Mouse (Mus musculus) T-helper 2 cell (primary cell): ENCODE measurements around the gene Rnf26.

Source experiments
- in situ Hi-C: fragments of 300-600 bp; cut with MboI, MseI; formaldehyde crosslinking; loops from one replicate; pipeline ENCODE4 v1.15.1; 2025; ENCODE audit warnings: high pct_unique_total_duplicates

Rnf26 gene

DNA sequence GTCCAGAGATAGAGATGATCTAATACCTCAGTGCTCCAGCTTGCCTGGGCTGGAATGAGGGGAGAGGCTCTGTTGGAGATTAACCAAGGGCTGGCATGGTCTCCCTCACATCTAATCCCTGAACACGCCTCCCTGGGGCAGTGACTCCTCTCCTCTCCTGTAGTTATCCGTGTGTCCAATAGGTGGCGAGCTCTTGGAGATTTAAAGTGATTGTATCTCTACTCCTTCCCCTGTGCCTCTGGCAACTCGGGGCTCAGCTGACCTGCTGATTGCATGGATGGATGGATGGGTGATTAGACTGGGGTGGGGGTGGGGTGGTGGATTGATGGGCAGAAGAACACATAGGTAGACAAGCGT is 36.6 kb downstream of the Rnf26 start:
- in situ Hi-C loops: loop anchor here (25.0 kb wide), 1 partner anchor 339 kb away; the partner anchor contains the start of gene Nectin1

DNA sequence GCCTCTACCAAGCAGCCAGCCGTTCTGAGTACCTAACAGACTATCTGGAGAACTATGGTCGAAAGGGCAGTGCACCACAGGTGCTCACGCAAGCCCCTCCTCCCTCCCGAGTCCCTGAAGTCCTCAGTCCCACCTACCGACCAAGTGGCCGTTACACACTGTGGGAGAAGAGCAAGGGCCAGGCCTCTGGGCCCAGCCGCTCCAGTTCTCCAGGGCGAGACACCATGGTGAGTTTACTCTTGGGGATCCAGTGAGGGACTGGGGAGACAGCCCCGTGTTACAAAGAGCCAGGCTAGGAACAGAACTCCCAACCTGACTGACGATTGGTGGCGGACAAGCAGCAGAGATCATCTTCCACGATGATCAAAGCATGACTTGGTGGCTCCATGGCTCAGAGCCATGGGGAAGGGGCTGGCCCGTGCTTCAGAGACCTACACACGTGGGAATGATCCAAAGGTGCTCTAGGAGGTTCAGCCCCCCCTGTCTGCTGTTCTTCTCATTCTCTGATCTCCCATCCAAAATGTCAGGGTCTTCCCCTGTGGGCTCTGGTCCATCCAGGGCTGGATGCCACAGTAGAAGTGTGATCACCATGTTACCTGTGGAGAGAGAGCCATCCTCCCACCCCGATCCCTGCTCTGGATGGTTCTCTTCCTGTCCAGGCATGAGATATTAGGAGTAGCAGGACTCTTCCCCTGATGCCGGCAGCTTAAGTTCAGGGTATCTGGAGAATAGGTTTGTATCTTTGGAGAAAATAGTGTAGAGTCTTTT is 37.1 kb downstream of the Rnf26 start:
- in situ Hi-C loops: loop anchor here (25.0 kb wide), 1 partner anchor 339 kb away; the partner anchor contains the start of gene Nectin1

DNA sequence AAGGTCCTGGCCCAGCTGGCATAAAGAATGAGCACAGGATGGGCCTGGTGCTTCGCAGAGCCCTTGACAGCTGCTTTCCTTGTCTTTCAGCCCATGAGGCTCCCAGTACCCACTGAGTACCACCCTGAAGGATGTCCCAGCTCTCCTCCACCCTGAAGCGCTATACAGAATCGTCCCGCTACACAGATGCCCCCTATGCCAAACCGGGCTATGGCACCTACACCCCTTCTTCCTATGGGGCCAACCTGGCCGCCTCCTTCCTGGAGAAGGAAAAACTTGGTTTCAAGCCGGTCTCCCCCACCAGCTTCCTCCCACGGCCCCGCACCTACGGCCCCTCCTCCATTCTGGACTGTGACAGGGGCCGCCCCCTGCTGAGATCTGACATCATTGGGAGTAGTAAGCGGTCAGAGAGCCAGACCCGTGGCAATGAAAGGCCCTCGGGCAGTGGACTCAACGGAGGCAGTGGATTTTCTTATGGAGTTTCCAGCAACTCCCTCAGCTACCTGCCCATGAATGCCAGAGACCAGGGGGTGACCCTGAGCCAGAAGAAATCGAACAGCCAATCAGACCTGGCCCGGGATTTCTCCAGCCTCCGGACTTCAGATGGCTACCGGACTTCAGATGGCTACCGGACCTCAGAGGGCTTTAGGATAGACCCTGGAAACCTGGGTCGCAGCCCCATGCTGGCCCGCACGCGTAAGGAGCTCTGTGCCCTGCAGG is 37.9 kb downstream of the Rnf26 start:
- in situ Hi-C loops: loop anchor here (25.0 kb wide), 1 partner anchor 338 kb away; the partner anchor contains the start of gene Nectin1

DNA sequence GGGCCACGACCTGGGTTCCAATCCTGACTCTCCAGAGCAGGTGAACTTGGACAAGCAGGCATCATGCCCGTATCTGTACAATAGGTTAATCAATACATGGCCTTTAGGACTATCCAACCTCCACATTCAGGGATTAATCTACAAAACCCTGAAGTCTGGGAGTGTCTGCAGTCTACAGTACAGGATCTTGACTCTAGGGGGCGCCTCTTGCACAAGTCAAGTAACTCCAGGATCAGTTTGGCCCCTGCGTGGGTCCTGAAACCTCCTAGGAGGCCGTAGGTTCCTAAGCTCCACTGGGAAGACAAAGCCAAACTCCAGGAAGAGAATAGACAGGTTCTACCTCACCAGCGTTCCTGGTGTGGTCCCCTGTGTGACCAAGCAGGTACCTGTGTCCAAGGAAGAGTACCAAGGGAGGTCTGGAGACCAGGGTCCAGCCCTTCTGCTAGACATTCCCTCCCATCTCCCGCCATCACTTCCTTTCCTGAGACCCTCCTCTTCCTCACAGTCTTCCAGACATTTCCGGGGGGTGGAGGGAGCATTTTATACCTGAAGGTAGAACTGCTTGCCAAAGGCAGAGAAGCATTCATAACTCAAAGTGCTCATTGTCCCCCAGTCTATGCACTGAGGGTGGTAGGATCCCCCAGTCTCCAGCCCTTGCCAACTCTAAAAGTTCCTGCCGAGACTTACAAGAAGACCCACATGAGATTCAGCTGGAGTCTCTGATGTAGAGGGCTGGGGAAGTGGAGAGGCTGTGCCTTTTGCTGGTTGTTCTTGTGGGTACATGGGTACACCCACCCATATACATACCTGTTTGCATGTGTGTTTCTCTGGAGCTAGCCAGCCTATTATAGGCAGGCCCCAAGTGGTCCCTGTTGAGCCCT is 38.7 kb downstream of the Rnf26 start:
- in situ Hi-C loops: loop anchor here (25.0 kb wide), 1 partner anchor 337 kb away; the partner anchor contains the start of gene Nectin1

DNA sequence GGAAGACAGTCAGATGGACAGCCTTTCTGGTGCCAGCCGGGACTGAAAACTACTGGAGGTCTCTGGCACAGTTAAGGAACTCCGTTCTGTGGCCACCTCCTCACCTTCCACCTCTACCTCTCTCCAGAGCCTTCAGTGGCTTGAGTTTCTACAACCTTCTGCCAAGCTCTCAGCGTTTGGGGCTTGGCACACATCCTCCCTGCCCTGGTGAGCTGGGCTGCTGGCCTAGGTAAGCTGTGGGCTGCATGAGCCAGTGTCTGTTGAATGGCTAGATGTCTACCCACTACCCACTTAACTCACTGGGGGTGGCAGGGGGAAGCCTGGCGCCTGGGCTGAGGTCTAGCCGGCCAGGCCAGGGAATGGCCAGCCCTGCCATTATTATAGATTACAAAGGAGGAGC is 40.2 kb downstream of the Rnf26 start:
- in situ Hi-C loops: no loop called here

- in situ Hi-C loops: no loop called here
These were observed 40.8 kb downstream of the Rnf26 start for GRCm38 (mm10) chr9:44072599-44072915.

DNA sequence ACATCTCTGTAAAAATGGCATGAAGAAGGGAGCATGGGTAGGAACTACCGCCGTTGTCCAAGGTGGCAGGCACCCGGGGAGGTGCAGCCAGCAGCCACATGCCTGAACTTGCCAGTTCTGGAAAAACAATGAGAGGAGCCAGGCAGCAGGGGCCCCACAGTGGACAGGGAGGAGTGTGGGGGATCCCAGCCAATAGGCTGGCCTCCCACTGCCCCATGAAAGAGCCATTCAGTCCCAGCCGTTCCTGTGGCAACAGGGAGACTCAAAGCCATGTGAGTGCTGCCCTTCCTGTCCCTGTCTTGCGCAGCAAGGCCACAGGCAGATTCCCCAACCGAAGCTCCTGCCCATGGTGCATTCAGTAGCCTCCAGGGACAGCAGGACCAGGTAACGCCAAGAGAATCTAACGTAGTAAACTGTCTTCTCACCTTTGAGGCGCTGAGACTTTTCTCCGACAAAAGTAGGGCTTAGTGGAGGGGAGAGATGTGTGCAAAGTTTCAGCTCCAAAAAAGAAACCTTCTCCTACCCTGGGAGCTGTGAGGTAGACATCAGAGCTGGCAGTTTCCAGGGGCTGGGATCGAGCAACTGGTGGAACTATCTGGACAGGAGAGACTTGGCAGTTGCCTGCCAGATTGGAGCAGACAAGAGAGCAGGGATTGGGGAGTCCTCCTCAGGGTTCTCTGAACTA is 41.3 kb downstream of the Rnf26 start:
- in situ Hi-C loops: no loop called here

DNA sequence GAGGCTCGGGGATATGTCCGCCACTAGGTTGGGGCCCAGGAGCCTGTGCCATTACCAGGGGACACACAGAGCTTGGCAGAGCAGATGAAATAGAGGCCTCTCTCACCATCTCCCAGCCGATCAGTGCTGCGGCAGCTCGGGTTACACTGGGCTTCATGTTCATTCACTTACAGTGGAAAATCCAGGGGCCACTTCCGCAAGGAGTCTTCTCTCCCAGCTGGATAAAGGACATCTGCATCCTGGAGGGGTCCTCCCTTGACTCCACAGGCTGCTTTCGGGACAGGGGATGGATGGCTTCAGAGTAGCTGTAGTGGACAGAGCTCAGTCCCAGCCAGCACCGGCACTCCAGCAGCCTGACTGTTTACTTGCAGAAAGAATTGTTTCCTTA is 42.5 kb downstream of the Rnf26 start:
- in situ Hi-C loops: no loop called here

DNA sequence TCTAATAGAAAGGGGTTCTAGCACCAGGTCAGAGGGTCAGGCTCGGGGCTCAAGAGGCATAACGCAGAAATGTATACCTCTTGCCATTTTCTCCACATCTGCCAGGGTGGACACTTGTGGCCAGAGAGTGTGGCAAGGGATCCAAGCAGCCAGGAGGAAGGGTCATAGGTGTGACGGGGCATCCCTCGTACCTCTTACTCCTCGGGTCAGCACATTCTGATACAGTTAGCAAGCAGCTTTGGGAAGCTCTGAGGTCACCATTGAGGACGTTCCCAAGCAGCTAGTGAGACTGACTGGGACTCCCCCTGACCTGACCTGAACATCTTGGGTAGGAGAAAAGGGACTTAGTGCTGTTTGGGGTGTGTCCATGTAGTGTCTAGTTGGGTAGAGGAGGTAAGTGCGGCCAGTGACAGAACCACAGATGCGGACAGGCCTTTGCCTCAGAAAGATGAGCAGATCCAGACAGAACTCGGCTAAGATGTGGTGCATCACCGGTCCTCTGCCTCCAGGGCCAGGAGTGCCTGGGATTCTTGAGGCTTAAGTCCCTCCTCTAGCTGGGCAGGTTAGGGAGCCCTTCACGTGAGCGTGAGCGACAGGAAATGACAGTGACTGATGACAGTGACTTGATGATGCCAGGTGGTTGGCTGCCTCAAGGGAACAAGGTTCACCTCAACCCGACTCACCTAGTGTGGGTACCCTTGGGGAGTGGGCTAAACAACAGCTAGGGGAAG is 43.0 kb downstream of the Rnf26 start:
- in situ Hi-C loops: no loop called here

GRCm38 (mm10) chr9:44069252-44069651 is 44.1 kb downstream of the Rnf26 start:
- in situ Hi-C loops: no loop called here

GRCm38 (mm10) chr9:44067960-44068330 is 45.4 kb downstream of the Rnf26 start:
- in situ Hi-C loops: no loop called here

DNA sequence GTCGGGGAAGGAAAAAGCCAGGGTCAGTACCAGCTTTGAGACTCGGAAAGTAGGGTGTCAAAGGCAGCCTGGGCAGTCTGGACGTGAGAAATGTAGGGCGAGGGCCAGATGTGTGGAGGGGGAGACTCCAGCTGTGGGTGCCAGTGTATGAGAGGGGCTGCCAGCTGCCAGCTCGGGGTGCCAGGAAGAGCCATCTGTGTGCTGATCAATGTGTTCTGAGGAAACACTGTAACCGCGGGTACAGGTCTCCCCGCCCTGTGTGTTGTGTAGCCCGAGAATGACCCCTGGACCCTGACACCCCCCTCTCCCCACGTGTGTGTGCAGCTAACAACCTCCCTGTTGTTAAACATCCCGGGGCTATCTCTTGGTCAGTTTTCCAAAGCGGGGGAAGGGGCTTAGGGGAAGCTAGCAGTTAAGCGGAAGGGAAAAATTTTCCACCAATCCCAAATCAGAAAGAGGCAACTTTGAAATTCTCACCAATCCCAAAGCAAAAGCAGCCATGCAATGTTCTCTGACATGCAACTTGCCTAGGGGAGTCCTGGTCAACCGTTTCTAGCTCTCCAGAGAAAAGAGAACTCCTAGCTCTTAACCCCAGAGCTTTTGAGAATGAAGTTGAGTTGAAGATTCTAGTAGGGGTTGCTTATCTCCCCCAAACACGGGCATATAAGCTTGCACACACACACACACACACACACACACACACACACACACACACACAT is 45.9 kb downstream of the Rnf26 start:
- in situ Hi-C loops: no loop called here

DNA sequence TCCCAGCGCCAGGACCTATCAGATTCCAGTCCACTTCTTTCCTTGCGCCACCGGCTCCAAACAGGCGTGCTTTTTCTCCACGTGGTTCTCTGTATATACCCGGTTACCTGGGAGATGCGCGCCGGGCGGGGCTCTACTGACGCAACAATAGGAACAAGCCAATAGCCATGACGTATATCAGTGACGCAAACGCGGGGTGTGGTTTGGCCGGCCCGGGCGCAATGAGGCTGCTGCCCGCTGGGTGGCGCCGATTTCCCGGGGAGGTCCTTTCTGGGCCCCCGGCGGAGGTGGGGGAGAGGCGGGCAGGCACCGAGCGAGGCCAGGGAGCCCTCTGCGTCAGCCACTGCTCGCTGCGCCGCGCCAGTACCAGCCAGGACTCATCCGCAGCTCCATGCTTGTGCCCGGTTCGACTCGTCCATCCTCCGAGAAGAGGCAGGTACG is 46.5 kb downstream of the Rnf26 start, which contains the start of gene Usp2:
TSS of gene Usp2 (plus strand) at position 237 of the 441 bp plus-strand sequence.
- in situ Hi-C loops: no loop called here

- in situ Hi-C loops: no loop called here
These were observed 48.1 kb downstream of the Rnf26 start for GRCm38 (mm10) chr9:44065177-44065576.

- in situ Hi-C loops: no loop called here
These were observed 54.7 kb downstream of the Rnf26 start for GRCm38 (mm10) chr9:44058606-44059005.

- in situ Hi-C loops: no loop called here
These were observed 59.4 kb downstream of the Rnf26 start for GRCm38 (mm10) chr9:44053936-44054335.

DNA sequence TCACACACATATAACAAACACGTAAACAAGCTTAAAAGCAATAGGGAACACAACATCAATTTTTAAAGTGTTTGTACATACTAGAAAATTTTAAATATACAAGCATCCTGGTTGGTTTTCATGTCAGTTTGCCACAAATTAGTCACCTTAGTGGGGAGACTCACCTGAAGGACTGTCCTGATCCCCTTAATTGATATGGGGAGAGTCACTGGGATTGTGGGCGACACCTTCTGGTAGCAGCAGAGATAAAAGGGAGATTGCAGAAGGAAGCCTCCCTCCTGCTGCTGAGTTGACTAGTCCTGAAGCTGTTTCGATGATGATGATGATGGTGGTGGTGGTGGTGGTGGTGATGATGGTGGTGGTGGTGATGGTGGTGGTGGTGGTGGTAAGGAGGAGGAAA is 60.5 kb downstream of the Rnf26 start:
- in situ Hi-C loops: no loop called here

- in situ Hi-C loops: loop anchor here (5.0 kb wide), 1 partner anchor 62 kb away; no protein-coding TSS in a partner anchor
These were observed 63.7 kb downstream of the Rnf26 start for GRCm38 (mm10) chr9:44049381-44050165.
